Mouse (Mus musculus): ENCODE results near the gene Anln.
A peak's percentile ranks its signal among the peaks of the same experiment; 100 is the strongest.
"Not testable (repeated sequence)": the region's sequence is repeated elsewhere in the genome, so short reads cannot be mapped to it uniquely, and the experiment has no call there.

Gene Anln

DNA sequence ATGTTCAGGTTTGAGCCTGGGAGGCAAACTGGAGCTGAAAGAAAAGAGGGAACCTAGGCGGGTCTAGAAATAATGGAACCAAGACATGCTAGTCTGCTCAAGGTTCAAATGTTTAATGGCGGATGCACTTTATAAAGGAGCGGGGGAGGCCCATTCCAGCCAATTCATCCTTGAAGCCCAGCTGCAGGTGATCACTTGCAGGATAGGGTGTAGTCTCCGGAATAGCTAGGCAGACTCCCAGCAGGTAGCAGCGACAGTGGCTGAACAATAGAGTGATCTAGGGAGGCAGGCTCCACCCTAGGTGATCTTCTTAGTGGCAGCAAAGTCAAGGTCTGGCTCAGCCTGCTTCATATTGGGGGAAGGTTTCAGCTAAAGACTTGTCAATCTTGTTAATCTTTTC is 72.9 kb downstream of the Anln start:
- DNase-seq, result not testable (repeated sequence)

DNA sequence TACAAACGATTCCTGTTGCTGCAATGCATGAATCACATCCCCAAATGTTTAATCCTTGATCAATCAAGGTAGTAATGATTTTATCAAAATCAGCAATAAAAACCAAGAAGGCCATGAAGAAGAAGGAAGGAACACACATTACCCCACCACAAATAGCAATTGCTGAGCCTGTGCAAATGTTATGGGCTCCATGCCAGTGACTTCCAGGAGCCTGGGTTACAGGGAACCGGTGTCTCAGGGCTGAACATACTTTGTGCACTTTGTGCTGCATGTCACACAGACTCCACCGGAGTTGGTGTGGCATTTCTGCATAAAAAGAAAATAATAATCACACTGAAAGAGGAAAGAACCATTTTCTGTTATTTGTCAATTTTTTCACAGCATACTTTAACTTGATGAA is 74.9 kb downstream of the Anln start:
- DNase-seq, result no peak

DNA sequence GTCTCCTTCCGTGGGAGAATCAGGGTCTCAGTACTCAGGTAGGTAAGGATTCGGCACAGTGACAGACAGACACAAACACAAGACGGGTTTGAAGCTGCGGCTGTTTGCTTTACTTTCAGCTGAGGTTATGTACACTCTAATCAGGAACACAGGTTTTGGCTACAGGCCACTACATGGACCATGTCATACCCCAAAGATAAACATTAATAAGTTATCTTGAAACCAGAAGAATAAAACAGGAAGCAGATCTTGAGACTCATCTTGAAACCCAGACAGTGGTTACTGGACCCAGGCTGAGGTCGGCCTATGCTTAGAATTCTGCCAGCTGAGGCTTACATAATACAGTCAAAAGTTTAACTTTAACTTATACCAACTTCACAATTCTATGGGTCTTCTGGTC is 75.8 kb downstream of the Anln start:
- no peak for DNase-seq

DNA sequence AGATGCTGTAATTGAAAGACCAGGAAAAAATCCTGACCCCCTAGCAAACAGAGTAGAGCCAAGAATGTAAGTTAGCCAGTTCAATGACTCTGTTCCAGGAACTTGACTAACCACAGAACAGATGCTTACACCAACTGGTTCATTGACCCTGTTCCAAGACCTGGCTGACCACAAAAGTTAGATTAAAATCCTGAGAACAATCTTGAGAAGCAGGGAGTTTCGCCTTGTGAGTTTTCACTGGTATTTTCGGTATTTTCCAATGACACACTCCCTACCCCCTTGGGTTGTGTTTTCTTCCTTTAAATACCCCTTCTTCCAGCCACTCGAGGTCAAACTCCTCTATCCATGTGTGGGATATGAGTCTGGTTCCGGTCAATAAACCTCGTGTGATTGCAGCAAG is 79.3 kb downstream of the Anln start:
- no peak for DNase-seq

DNA sequence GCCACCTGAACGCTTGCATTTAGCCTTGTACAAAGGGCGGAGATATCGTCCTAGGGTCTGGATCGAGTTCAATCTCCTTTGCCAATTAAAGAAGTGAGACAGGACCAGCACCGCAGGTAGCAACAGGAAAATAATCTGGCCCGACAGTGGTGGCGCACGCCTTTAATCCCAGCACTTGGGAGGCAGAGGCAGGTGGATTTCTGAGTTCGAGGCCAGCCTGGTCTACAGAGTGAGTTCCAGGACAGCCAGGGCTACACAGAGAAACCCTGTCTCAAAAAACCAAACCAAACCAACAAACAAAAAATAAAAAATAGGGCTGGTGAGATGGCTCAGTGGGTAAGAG is 81.1 kb downstream of the Anln start:
- DNase-seq, result not testable (repeated sequence)

DNA sequence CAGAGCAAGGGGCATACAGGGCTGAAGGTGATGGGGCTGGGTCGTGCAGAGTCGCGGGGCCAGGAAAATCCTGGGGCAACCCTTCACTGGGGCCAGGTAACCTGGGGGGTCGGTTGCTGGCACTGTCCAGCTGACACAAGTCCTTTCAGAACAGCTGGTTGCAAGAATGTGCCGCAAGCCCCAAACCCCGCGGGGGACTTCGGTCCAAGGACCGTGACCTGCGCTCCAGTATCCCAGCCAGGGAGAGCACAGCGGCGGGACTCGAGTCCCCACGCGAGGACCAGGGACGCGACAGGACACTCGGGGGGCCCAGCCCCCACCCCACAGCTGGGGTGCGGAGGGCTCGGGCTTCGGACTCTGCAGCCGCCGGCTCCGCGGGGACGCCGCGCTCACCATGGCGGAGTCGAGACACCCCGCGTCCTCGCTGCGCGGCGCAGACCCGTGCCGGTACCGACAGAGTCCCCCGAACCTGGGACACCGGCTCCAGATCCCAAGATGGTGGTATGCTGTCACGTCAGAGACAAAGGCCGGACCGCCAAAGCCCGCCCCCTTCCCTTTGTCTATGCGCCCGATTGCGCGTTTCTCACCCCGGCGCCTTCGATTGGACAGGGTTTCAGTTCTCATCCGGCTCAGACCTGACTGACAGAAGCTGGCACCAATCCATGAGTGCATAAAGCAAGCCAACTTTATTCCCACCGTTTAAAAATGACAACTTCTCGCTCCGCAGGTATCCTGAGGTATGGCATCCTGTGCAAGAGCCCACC is 81.7 kb downstream of the Anln start, which contains the start of gene Zfp810:
Gene Zfp810 (minus strand): TSS at position 493 of the 764 bp plus-strand sequence.
- peak; percentile 91 to 95 for DNase-seq

DNA sequence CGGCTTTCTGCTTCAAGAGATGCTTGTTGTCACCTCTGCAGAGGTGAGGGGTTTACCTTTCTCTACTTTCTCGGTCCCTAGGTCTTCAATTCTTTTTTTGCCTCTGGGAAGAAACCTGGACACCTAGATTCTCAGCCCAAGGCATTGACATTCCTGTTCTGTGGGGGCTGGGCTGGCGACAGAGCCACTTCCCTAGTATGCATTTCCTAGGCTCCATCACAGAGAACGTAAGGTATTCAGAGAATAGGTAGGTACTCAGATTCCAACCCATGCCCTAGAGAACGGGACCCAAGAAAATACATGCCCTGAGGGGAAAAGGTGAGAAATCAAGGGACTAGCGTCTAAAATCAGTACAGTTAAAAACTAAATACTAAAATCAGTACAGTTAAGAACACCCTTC is 82.3 kb downstream of the Anln start:
- DNase-seq, result no peak

DNA sequence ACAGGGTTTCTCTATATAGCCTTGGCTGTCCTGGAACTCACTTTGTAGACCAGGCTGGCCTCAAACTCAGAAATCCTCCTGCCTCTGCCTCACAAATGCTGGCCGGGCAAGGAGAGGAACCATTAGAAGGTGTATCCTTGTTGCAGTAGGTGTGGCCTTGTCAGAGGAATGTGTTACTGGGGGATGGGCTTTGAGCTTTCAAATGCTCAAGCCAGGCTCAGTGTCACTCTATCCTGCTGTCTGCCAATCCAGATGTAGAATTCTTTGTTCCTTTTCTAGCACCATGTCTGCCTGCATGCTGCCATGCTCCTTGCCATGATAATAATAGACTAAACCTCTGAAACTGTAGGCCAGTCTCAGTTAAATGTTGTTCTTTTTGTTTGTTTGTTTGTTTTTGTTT is 86.8 kb downstream of the Anln start:
- no peak for DNase-seq

Measured in thymus, postnatal 36 days (tissue).